Comparison of ENCODE assay signal across 16 mouse cellular contexts in genomic region chr4:47284311-47284710, GRCm38 (mm10).
A peak's percentile ranks its signal among the peaks of the same experiment; 100 is the strongest.
DNase-seq lines count a peak whose midpoint lies in the region; ATAC-seq and TF ChIP-seq lines count a peak whose summit lies in the region.
"Had no signal": no experiment of that assay in that cellular context is flagged by ENCODE, and none has a peak within 500 bp of the region (broad histone marks: within the 10 kb centered on the region; RNA-seq: fewer than 3 reads in every experiment).

No protein-coding gene starts in this region.

- 50% methylated on average over 6 of the region's 6 CpGs for WGBS in heart, embryonic 15.5 days
- WGBS in cerebellum, adult 2 months: 20% methylated on average over 6 of the region's 6 CpGs
- 87% methylated on average over 6 of the region's 6 CpGs for WGBS in limb, embryonic 10.5 days
- WGBS in midbrain, embryonic 13.5 days: 79% methylated on average over 6 of the region's 6 CpGs

- H3K36me3 ChIP-seq in heart, embryonic 15.5 days: no peaks in the 10 kb centered on the region
- no peaks in the 10 kb centered on the region for H3K36me3 ChIP-seq in limb, embryonic 10.5 days
- H3K36me3 ChIP-seq in midbrain, embryonic 13.5 days: no peaks in the 10 kb centered on the region
- H3K36me3 ChIP-seq: embryonic facial prominence, embryonic 13.5 days; forebrain, embryonic 12.5 days; limb, embryonic 13.5 days had no signal

- peaks cover 24% of the 10 kb centered on the region for H3K4me1 ChIP-seq in heart, embryonic 15.5 days (replicated peaks)
- H3K4me1 ChIP-seq in cerebellum, adult 2 months (ENCODE audit: control insufficient read depth, insufficient read depth, low read length): peaks cover 7% of the 10 kb centered on the region
- H3K4me1 ChIP-seq in limb, embryonic 10.5 days: peaks cover 28% of the 10 kb centered on the region
- H3K4me1 ChIP-seq in midbrain, embryonic 13.5 days (replicated peaks): no peaks in the 10 kb centered on the region

- ATAC-seq in heart, embryonic 15.5 days (replicated peaks; ENCODE audit: insufficient number of reproducible peaks, insufficient read depth, low FRiP score, low read depth): no peak
- no peak for ATAC-seq in midbrain, embryonic 13.5 days
- ATAC-seq: CD4-positive, CD25-positive, alpha-beta regulatory T cell, adult 4 months; hindbrain, postnatal 0 days; liver, postnatal 0 days had no signal

- no peak overlapping the region for H3K4me3 ChIP-seq in heart, embryonic 15.5 days
- H3K4me3 ChIP-seq in cerebellum, adult 2 months (replicated peaks; ENCODE audit: insufficient read depth, low read depth, low read length): no peak overlapping the region
- no peak overlapping the region for H3K4me3 ChIP-seq in limb, embryonic 10.5 days
- no peak overlapping the region for H3K4me3 ChIP-seq in midbrain, embryonic 13.5 days (replicated peaks)
- H3K4me3 ChIP-seq: embryonic facial prominence, embryonic 13.5 days; forebrain, embryonic 12.5 days; limb, embryonic 13.5 days had no signal

- no peaks in the 10 kb centered on the region for H3K27me3 ChIP-seq in heart, embryonic 15.5 days
- H3K27me3 ChIP-seq in cerebellum, adult 2 months (ENCODE audit: control insufficient read depth, insufficient read depth, low read length): peaks cover 2% of the 10 kb centered on the region; the same call in 1 of the 2 replicates
- H3K27me3 ChIP-seq in limb, embryonic 10.5 days (ENCODE audit: low read depth, poor library complexity, severe bottlenecking): no peaks in the 10 kb centered on the region
- no peaks in the 10 kb centered on the region for H3K27me3 ChIP-seq in midbrain, embryonic 13.5 days
- H3K27me3 ChIP-seq: embryonic facial prominence, embryonic 13.5 days; forebrain, embryonic 12.5 days; limb, embryonic 13.5 days had no signal

- peak overlapping the region; percentile 32 for H3K27ac ChIP-seq in heart, embryonic 15.5 days
- no peak overlapping the region for H3K27ac ChIP-seq in cerebellum, adult 2 months (ENCODE audit: insufficient read depth, low read length)
- 0 out of 2 replicates have a peak overlapping the region, but pooled peaks have one; percentile 4 for H3K27ac ChIP-seq in limb, embryonic 10.5 days
- no peak overlapping the region for H3K27ac ChIP-seq in midbrain, embryonic 13.5 days
- H3K27ac ChIP-seq: embryonic facial prominence, embryonic 13.5 days; forebrain, embryonic 12.5 days; hindbrain, postnatal 0 days; limb, embryonic 13.5 days had no signal

- TF ChIP-seq POLR2A in brain, embryonic 14.5 days (IDR thresholded peaks at IDR 0.05; ENCODE audit: borderline replicate concordance, extremely low read depth, insufficient read depth, insufficient read length, poor library complexity, severe bottlenecking): no peak
- TF ChIP-seq POLR2A in cerebellum, adult 2 months (IDR thresholded peaks at IDR 0.05; ENCODE audit: borderline replicate concordance, insufficient read depth, low read length): no peak

- H3K9me3 ChIP-seq in heart, embryonic 15.5 days (replicated peaks): no peaks in the 10 kb centered on the region
- H3K9me3 ChIP-seq in limb, embryonic 10.5 days (replicated peaks): no peaks in the 10 kb centered on the region
- H3K9me3 ChIP-seq in midbrain, embryonic 13.5 days: no peaks in the 10 kb centered on the region
- H3K9me3 ChIP-seq: embryonic facial prominence, embryonic 13.5 days; forebrain, embryonic 12.5 days; limb, embryonic 13.5 days had no signal

- H3K4me2 ChIP-seq in heart, embryonic 15.5 days: no peak overlapping the region
- no peak overlapping the region for H3K4me2 ChIP-seq in midbrain, embryonic 13.5 days (replicated peaks)
- H3K4me2 ChIP-seq: embryonic facial prominence, embryonic 13.5 days; forebrain, embryonic 12.5 days; limb, embryonic 13.5 days; midbrain, embryonic 11.5 days had no signal

- no peak for DNase-seq in heart, adult 8-10 months (ENCODE audit: low spot score)
- DNase-seq in brain, embryonic 14.5 days (ENCODE audit: low read depth): peak; percentile 52
- peak; percentile 65 to 72 for DNase-seq in cerebellum, adult 2 months
- no peak for DNase-seq in limb, embryonic 10.5 days (ENCODE audit: low spot score)
- DNase-seq in T-cell, adult 2 months (ENCODE audit: low spot score): no peak
- DNase-seq: adrenal gland, postnatal 36 days; liver, postnatal 0 days; lung, postnatal 4 days had no signal

- no peak overlapping the region for H3K9ac ChIP-seq in heart, embryonic 15.5 days
- H3K9ac ChIP-seq in midbrain, embryonic 13.5 days (replicated peaks): no peak overlapping the region
- H3K9ac ChIP-seq: embryonic facial prominence, embryonic 13.5 days; forebrain, embryonic 12.5 days; limb, embryonic 13.5 days; liver, postnatal 0 days had no signal

- no peak for TF ChIP-seq CTCF in brain, embryonic 14.5 days (IDR thresholded peaks at IDR 0.05; ENCODE audit: borderline replicate concordance, extremely low read depth, insufficient read depth, insufficient read length)
- no peak for TF ChIP-seq CTCF in cerebellum, adult 2 months (IDR thresholded peaks at IDR 0.05; ENCODE audit: borderline replicate concordance, insufficient read depth, low read depth, low read length)

Comparison
In these comparisons a context has a peak if more than half of its experiments do, and no peak if none do; other contexts are left out.
1. H3K27ac ChIP-seq: peak in heart, embryonic 15.5 days (single experiment) and limb, embryonic 10.5 days (single experiment); none in cerebellum, adult 2 months (single experiment) and midbrain, embryonic 13.5 days (single experiment).
2. DNase-seq: peak in brain, embryonic 14.5 days (single experiment) and cerebellum, adult 2 months (2 of 2); none in heart, adult 8-10 months (single experiment), limb, embryonic 10.5 days (single experiment) and T-cell, adult 2 months (single experiment).